Mouse (Mus musculus) midbrain, embryonic 14.5 days (tissue): ENCODE measurements around the gene S100a3. TPM values are rescaled to one million over a fixed set of nuclear protein-coding genes. Genes with fewer than 3 reads are reported as not detected.

Source experiments
- ATAC-seq: fragments of 200-750 bp; cut with Nextera tagmentation; 2 replicates; pipeline ENCODE4 v1.8.0; 2017; ENCODE audit warnings: moderate number of reproducible peaks, moderate library complexity; ENCODE audit not compliant: low FRiP score, low TSS enrichment
- DNase-seq: peaks from one replicate; pipeline ENCODE4 v3.0.0-alpha.2; 2015
- H3K27ac ChIP-seq: fragments of 300-500 bp; sonication (generic); replicated peaks from 2 replicates; pipeline ENCODE4 v1.5.1; 2014; ENCODE audit warnings: mild to moderate bottlenecking, low read depth, low read length, moderate library complexity
- H3K27me3 ChIP-seq: fragments of 300-500 bp; sonication (generic); 2 replicates; pipeline ENCODE4 v1.6.1; 2014; ENCODE audit warnings: low read length, control low read depth, mixed read lengths; ENCODE audit not compliant: control insufficient read depth, insufficient read depth
- H3K36me3 ChIP-seq: fragments of 300-500 bp; sonication (generic); 2 replicates; pipeline ENCODE4 v1.6.1; 2014; ENCODE audit warnings: low read length, control low read depth; ENCODE audit not compliant: control insufficient read depth, insufficient read depth
- H3K4me1 ChIP-seq: fragments of 300-500 bp; sonication (generic); 2 replicates; pipeline ENCODE4 v1.6.1; 2014; ENCODE audit warnings: mild to moderate bottlenecking, antibody characterized with exemption, low read length, control low read depth; ENCODE audit not compliant: control insufficient read depth, insufficient read depth
- H3K4me2 ChIP-seq: fragments of 300-500 bp; sonication (generic); 2 replicates; pipeline ENCODE4 v1.6.1; 2014; ENCODE audit warnings: mild to moderate bottlenecking, low read length, moderate library complexity
- H3K4me3 ChIP-seq: fragments of 300-500 bp; sonication (generic); replicated peaks from 2 replicates; pipeline ENCODE4 v1.5.1; 2014; ENCODE audit warnings: low read depth, low read length
- H3K9ac ChIP-seq: fragments of 300-500 bp; sonication (generic); replicated peaks from 2 replicates; pipeline ENCODE4 v1.6.1; 2014; ENCODE audit warnings: mild to moderate bottlenecking, low read length, moderate library complexity
- H3K9me3 ChIP-seq: fragments of 300-500 bp; sonication (generic); 2 replicates; pipeline ENCODE4 v1.6.1; 2016; ENCODE audit warnings: low read length, control low read depth, mixed read lengths; ENCODE audit not compliant: control insufficient read depth
- WGBS: fragments of 180-500 bp; shearing (Covaris S2); extraction: QIAGEN DNeasy Blood & Tissue Kit; methylation state at CpG from one replicate; pipeline ENCODE4 v1.1.7; 2014; 5-methylcytosine and 5-hydroxymethylcytosine counted together
- polyA plus RNA-seq: library from polyadenylated mRNA; unstranded; fragments of >200 nt; fragmentation: Nextera tagmentation; extraction: Ambion mirVana; gene quantifications from 2 replicates; pipeline ENCODE4 v1.2.1, GENCODE M21; 2014

Gene S100a3
- polyA plus RNA-seq, 1 experiment from 2014 or later = not detected

GRCm38 (mm10) chr3:90594466-90594865 is 34.1 kb downstream of the S100a3 start:
- H3K4me1 ChIP-seq = no peaks in the 10 kb centered on the region
- no peaks in the 10 kb centered on the region for H3K9me3 ChIP-seq
- H3K4me3 ChIP-seq = no peak overlapping the region
- DNase-seq (no peak), ATAC-seq (no peak)
- no peak overlapping the region for H3K27ac ChIP-seq
- H3K27me3 ChIP-seq = no peaks in the 10 kb centered on the region; the same call in 1 of the 2 replicates
- 92% methylated on average over 1 of the region's 1 CpGs for WGBS
- H3K9ac ChIP-seq = no peak overlapping the region
- no peaks in the 10 kb centered on the region for H3K36me3 ChIP-seq
- no peak overlapping the region for H3K4me2 ChIP-seq

GRCm38 (mm10) chr3:90595556-90595955 is 35.2 kb downstream of the S100a3 start:
- H3K27ac ChIP-seq = no peak overlapping the region
- 77% methylated on average over 5 of the region's 5 CpGs for WGBS
- H3K9ac ChIP-seq = no peak overlapping the region

GRCm38 (mm10) chr3:90596810-90597209 is 36.4 kb downstream of the S100a3 start:
- Histone ChIP-seq H3K4me2 (no peak overlapping the region), H3K27me3 (no peaks in the 10 kb centered on the region; the same call in 1 of the 2 replicates), H3K4me3 (no peak overlapping the region), H3K9ac (no peak overlapping the region), H3K4me1 (no peaks in the 10 kb centered on the region), H3K36me3 (no peaks in the 10 kb centered on the region), H3K27ac (no peak overlapping the region), H3K9me3 (no peaks in the 10 kb centered on the region)
- WGBS = 92% methylated on average over 6 of the region's 6 CpGs
- DNase-seq = no peak
- no peak for ATAC-seq

More at GRCm38 (mm10) chr3:90595556-90595955, 35.2 kb downstream of the S100a3 start:
- H3K36me3 ChIP-seq = no peaks in the 10 kb centered on the region
- H3K4me3 ChIP-seq = no peak overlapping the region
- H3K27me3 ChIP-seq = no peaks in the 10 kb centered on the region; the same call in 1 of the 2 replicates
- H3K4me1 ChIP-seq = no peaks in the 10 kb centered on the region
- H3K4me2 ChIP-seq = no peak overlapping the region
- DNase-seq (no peak), ATAC-seq (no peak)
- H3K9me3 ChIP-seq = no peaks in the 10 kb centered on the region

GRCm38 (mm10) chr3:90597736-90598135 is 37.4 kb downstream of the S100a3 start:
- no peaks in the 10 kb centered on the region for H3K36me3 ChIP-seq
- H3K4me1 ChIP-seq = no peaks in the 10 kb centered on the region
- no peak overlapping the region for H3K27ac ChIP-seq
- no peak overlapping the region for H3K9ac ChIP-seq
- DNase-seq = no peak
- H3K4me3 ChIP-seq = no peak overlapping the region
- WGBS = 67% methylated on average over 6 of the region's 6 CpGs
- H3K27me3 ChIP-seq = no peaks in the 10 kb centered on the region; the same call in 1 of the 2 replicates
- H3K9me3 ChIP-seq = no peaks in the 10 kb centered on the region
- no peak overlapping the region for H3K4me2 ChIP-seq
- no peak for ATAC-seq

- DNase-seq = no peak
- Histone ChIP-seq H3K36me3 (no peaks in the 10 kb centered on the region), H3K4me2 (no peak overlapping the region), H3K27ac (no peak overlapping the region), H3K4me3 (no peak overlapping the region), H3K27me3 (no peaks in the 10 kb centered on the region; the same call in 1 of the 2 replicates), H3K9me3 (no peaks in the 10 kb centered on the region), H3K4me1 (no peaks in the 10 kb centered on the region), H3K9ac (no peak overlapping the region)
- 91% methylated on average over 4 of the region's 4 CpGs for WGBS
- ATAC-seq = no peak
Measured at GRCm38 (mm10) chr3:90598212-90598611, 37.8 kb downstream of the S100a3 start.

GRCm38 (mm10) chr3:90599401-90599800 is 39.0 kb downstream of the S100a3 start:
- Histone ChIP-seq H3K4me2 (no peak overlapping the region), H3K36me3 (no peaks in the 10 kb centered on the region), H3K4me1 (no peaks in the 10 kb centered on the region), H3K9me3 (no peaks in the 10 kb centered on the region), H3K9ac (no peak overlapping the region), H3K4me3 (no peak overlapping the region), H3K27ac (no peak overlapping the region), H3K27me3 (no peaks in the 10 kb centered on the region; the same call in 1 of the 2 replicates)
- ATAC-seq (no peak), DNase-seq (no peak)
- 81% methylated on average over 3 of the region's 3 CpGs for WGBS

- H3K9ac ChIP-seq = no peak overlapping the region
Measured at GRCm38 (mm10) chr3:90600036-90600435, 39.7 kb downstream of the S100a3 start.

GRCm38 (mm10) chr3:90600458-90601195 is 40.2 kb downstream of the S100a3 start:
- Histone ChIP-seq H3K27ac (no peak overlapping the region), H3K4me3 (no peak overlapping the region), H3K4me2 (no peak overlapping the region), H3K27me3 (no peaks in the 10 kb centered on the region), H3K9me3 (no peaks in the 10 kb centered on the region), H3K4me1 (no peaks in the 10 kb centered on the region), H3K9ac (no peak overlapping the region), H3K36me3 (no peaks in the 10 kb centered on the region)
- no peak for ATAC-seq
- DNase-seq = no peak
- WGBS = 75% methylated on average over 8 of the region's 8 CpGs

More at GRCm38 (mm10) chr3:90600036-90600435, 39.7 kb downstream of the S100a3 start:
- no peaks in the 10 kb centered on the region for H3K9me3 ChIP-seq
- H3K4me1 ChIP-seq = no peaks in the 10 kb centered on the region
- DNase-seq (no peak), ATAC-seq (no peak)
- H3K27ac ChIP-seq = no peak overlapping the region
- H3K4me2 ChIP-seq = no peak overlapping the region
- 89% methylated on average over 6 of the region's 6 CpGs for WGBS
- no peaks in the 10 kb centered on the region for H3K27me3 ChIP-seq
- H3K36me3 ChIP-seq = no peaks in the 10 kb centered on the region
- H3K4me3 ChIP-seq = no peak overlapping the region

- Histone ChIP-seq H3K27me3 (no peaks in the 10 kb centered on the region), H3K9me3 (no peaks in the 10 kb centered on the region), H3K9ac (no peak within 1 kb of the TSS), H3K27ac (no peak within 1 kb of the TSS), H3K36me3 (no peaks in the 10 kb centered on the region), H3K4me3 (no peak within 1 kb of the TSS), H3K4me2 (no peak within 1 kb of the TSS), H3K4me1 (no peaks in the 10 kb centered on the region)
- 86% methylated on average over 11 of the region's 11 CpGs for WGBS
- DNase-seq (no peak), ATAC-seq (no peak)
Measured at GRCm38 (mm10) chr3:90601486-90602110, 41.2 kb downstream of the S100a3 start, which contains the start of gene Gm42674. Gene Gm42674 (plus strand): TSS chr3:90601904.
